Mouse (Mus musculus) heart, embryonic 14.5 days (tissue): Measurements from ENCODE around the gene Eipr1. TPM values are rescaled to one million over a fixed set of nuclear protein-coding genes. Genes with fewer than 3 reads are reported as not detected.

Experiments
- ATAC-seq: fragments of 200-750 bp; cut with Nextera tagmentation; 2 replicates; pipeline ENCODE4 v1.8.0; 2017; ENCODE audit warnings: low read depth, moderate TSS enrichment; ENCODE audit not compliant: insufficient number of reproducible peaks, insufficient read depth, low FRiP score
- H3K27ac ChIP-seq, 2 experiments: fragments of 200-500 bp in 1 of 2; fragments of 300-500 bp in 1 of 2; sonication (generic) in 1 of 2; replicated peaks in 1 of 2; 2 replicates each; pipeline ENCODE4 v1.5.1; 2012 to 2014; ENCODE audit warnings: low read depth in 2 of 2, low read length in 2 of 2, control low read depth in 1 of 2, mild to moderate bottlenecking in 1 of 2, mixed read lengths in 1 of 2; ENCODE audit not compliant: control insufficient read depth in 1 of 2, insufficient read depth in 1 of 2
- H3K27me3 ChIP-seq: fragments of 300-500 bp; sonication (generic); 2 replicates; pipeline ENCODE4 v1.6.1; 2014; ENCODE audit warnings: mild to moderate bottlenecking, low read length, control low read depth; ENCODE audit not compliant: control insufficient read depth, insufficient read depth
- H3K36me3 ChIP-seq: fragments of 300-500 bp; sonication (generic); 2 replicates; pipeline ENCODE4 v1.6.1; 2014; ENCODE audit warnings: mild to moderate bottlenecking, control low read depth, low read length, mixed read lengths; ENCODE audit not compliant: control insufficient read depth, insufficient read depth
- H3K4me1 ChIP-seq, 2 experiments: fragments of 200-500 bp in 1 of 2; fragments of 300-500 bp in 1 of 2; sonication (generic) in 1 of 2; 2 replicates each; pipeline ENCODE4 v1.6.1; 2012 to 2014; ENCODE audit warnings: low read length in 2 of 2, control low read depth in 1 of 2, mixed read lengths in 1 of 2; ENCODE audit not compliant: control insufficient read depth in 2 of 2, insufficient read depth in 2 of 2
- H3K4me2 ChIP-seq: fragments of 300-500 bp; sonication (generic); 2 replicates; pipeline ENCODE4 v1.6.1; 2014; ENCODE audit warnings: mild to moderate bottlenecking, low read length
- H3K4me3 ChIP-seq, 2 experiments: fragments of 200-500 bp in 1 of 2; fragments of 300-500 bp in 1 of 2; sonication (generic) in 1 of 2; 2 replicates each; pipeline ENCODE4 v1.5.1; 2012 to 2014; ENCODE audit warnings: low read length in 2 of 2, mild to moderate bottlenecking in 2 of 2, control low read depth in 1 of 2, low read depth in 1 of 2, moderate library complexity in 1 of 2; ENCODE audit not compliant: control insufficient read depth in 1 of 2, insufficient read depth in 1 of 2
- H3K9ac ChIP-seq: fragments of 300-500 bp; sonication (generic); 2 replicates; pipeline ENCODE4 v1.6.1; 2014; ENCODE audit warnings: mild to moderate bottlenecking, low read length
- H3K9me3 ChIP-seq: fragments of 300-500 bp; sonication (generic); 2 replicates; pipeline ENCODE4 v1.6.1; 2016; ENCODE audit warnings: low read length, control low read depth; ENCODE audit not compliant: control insufficient read depth
- WGBS: fragments of 180-500 bp; shearing (Covaris S2); extraction: QIAGEN DNeasy Blood & Tissue Kit; methylation state at CpG from one replicate; pipeline ENCODE4 v1.1.7; 2014; 5-methylcytosine and 5-hydroxymethylcytosine counted together
- polyA plus RNA-seq: library from polyadenylated mRNA; unstranded; fragments of >200 nt; fragmentation: Nextera tagmentation; extraction: Ambion mirVana; gene quantifications from 2 replicates; pipeline ENCODE4 v1.2.1, GENCODE M21; 2014

The Eipr1 gene
- 19.8 and 21.2 TPM in 2 replicates for polyA plus RNA-seq

DNA sequence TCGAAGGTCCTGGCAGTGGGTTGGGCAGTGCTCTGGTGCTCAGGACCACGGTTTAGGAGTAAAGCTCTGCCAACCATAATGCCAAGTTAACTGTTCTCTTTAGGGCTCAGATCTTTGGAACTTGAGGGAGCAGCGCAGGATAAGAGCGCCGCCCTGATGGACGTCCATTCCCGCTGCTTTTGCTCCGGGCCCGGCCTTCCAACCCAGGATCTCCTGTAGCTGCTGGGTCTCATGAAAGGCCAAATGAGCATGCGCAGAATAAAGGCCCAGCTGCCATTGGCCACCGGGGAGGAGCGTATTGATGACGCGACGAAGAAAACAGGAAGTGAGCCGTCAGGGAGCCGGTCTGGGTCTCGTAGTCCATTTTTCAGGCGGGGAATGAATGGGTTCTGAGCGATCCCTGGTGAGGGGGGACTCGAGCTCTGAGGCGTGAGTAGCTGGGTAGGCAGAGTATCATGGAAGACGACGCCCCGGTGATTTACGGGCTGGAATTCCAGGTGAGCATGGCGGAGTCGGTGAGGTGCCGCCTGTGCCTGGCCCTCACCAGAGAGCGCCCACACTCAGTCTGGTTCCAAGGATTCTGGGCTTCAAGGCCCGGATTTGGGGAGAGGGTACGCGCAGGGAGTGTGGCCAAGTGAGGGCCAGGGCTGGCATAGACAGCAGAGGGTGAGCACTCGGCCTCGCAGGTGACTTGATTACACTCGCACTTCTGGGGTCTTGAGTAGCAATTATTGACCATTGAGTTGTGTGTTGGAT is at the start of gene Eipr1:
Eipr1 (plus strand) TSS at position 296 of the 756 bp plus-strand sequence.
- WGBS, result 6% methylated on average over 36 of the region's 36 CpGs
- ATAC-seq, result peak; percentile 66
- H3K27ac ChIP-seq, result peak within 1 kb of the TSS; percentile 39 to 47; a peak in 2 of 4 replicates

DNA sequence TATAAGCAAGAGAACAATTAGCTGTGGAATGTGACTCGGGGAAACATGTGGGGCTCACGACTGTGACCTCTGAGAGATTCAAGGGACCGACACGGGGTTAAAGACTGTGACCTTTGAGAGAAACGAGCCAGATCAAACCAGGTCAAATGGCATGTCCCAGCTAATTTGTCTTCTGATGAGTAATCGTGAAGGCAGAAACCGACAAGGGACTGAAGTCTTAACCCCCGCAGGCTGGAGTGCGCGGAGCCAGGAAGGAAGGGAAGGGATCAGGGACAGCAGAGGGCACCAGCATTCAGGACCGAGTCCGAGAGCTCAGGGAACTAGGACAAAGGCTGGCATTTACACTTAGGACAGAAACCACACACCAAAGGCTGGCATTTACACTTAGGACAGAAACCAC is 47.2 kb upstream of the Eipr1 start:
- WGBS, result 54% methylated on average over 12 of the region's 12 CpGs
- H3K36me3 ChIP-seq, result peaks cover 25% of the 10 kb centered on the region
- ATAC-seq, result no peak
- no peak overlapping the region for H3K4me2 ChIP-seq
- H3K9me3 ChIP-seq, result no peaks in the 10 kb centered on the region
- H3K9ac ChIP-seq, result no peak overlapping the region
- H3K4me3 ChIP-seq, result no peak overlapping the region
- H3K4me1 ChIP-seq, result peaks cover 9 to 16% of the 10 kb centered on the region in 2 experiments
- H3K27me3 ChIP-seq, result no peaks in the 10 kb centered on the region
- H3K27ac ChIP-seq, result no peak overlapping the region

More for the DNA sequence above, at the start of gene Eipr1:
- no peaks in the 10 kb centered on the region for H3K9me3 ChIP-seq
- peak within 1 kb of the TSS; percentile 68 to 78 for H3K4me3 ChIP-seq
- peak within 1 kb of the TSS; percentile 92 for H3K4me2 ChIP-seq
- no peaks in the 10 kb centered on the region for H3K27me3 ChIP-seq
- H3K9ac ChIP-seq, result peak within 1 kb of the TSS; percentile 77
- peaks cover 3 to 12% of the 10 kb centered on the region in 2 experiments; a peak in 3 of 4 replicates for H3K4me1 ChIP-seq
- peaks cover 7% of the 10 kb centered on the region for H3K36me3 ChIP-seq

DNA sequence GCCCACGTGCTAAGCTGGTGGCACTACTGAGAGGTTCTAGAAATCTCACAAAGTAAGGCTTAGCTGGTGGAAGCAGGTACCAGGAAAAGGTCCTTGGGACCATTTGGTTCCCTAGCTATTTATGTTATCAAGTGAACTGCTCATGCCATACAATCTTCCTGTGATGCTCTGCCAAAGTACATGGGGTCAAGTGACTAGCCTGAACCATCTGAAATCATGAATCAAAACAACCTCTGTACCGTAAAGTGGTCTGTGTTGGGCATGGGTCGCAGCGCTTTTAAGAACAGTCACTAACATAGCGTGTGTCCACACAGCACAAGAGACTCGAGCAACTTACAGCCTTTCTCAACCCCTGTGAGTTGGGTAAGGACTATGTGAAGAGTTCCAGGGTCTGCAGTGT is 46.4 kb upstream of the Eipr1 start:
- H3K9me3 ChIP-seq, result no peaks in the 10 kb centered on the region

DNA sequence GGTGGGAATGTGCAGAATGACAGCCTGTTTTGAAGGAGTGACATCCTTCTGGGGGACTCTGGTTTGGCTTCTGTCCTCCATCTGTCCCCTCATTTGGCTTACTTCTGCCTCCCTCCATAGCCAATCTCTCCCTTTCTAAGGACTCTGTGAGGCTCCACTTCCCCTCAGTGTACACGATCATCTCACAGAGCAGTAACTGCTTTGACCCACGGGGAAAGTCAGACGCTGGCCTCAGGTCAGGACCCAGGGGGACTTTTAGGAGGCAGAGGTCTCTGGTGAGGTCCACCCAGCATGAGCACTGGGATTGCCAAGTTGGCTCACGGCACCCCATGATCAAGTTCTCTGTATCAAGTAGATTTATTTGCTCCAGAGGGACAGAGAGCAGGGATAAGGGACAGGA is 43.4 kb upstream of the Eipr1 start:
- Histone ChIP-seq H3K9me3 (no peaks in the 10 kb centered on the region), H3K27ac (no peak overlapping the region), H3K4me3 (no peak overlapping the region), H3K4me2 (no peak overlapping the region), H3K27me3 (no peaks in the 10 kb centered on the region), H3K9ac (no peak overlapping the region), H3K36me3 (peaks cover 61% of the 10 kb centered on the region), H3K4me1 (no peaks in the 10 kb centered on the region)
- WGBS, result 92% methylated on average over 4 of the region's 4 CpGs
- ATAC-seq, result no peak

More for the DNA sequence above, 46.4 kb upstream of the Eipr1 start:
- Histone ChIP-seq H3K4me1 (peaks cover 5 to 11% of the 10 kb centered on the region in 2 experiments), H3K27ac (no peak overlapping the region), H3K27me3 (no peaks in the 10 kb centered on the region), H3K9ac (no peak overlapping the region), H3K4me3 (no peak overlapping the region), H3K4me2 (no peak overlapping the region), H3K36me3 (peaks cover 33% of the 10 kb centered on the region)
- no peak for ATAC-seq
- whole genome bisulfite sequencing, result 86% methylated on average over 6 of the region's 6 CpGs

DNA sequence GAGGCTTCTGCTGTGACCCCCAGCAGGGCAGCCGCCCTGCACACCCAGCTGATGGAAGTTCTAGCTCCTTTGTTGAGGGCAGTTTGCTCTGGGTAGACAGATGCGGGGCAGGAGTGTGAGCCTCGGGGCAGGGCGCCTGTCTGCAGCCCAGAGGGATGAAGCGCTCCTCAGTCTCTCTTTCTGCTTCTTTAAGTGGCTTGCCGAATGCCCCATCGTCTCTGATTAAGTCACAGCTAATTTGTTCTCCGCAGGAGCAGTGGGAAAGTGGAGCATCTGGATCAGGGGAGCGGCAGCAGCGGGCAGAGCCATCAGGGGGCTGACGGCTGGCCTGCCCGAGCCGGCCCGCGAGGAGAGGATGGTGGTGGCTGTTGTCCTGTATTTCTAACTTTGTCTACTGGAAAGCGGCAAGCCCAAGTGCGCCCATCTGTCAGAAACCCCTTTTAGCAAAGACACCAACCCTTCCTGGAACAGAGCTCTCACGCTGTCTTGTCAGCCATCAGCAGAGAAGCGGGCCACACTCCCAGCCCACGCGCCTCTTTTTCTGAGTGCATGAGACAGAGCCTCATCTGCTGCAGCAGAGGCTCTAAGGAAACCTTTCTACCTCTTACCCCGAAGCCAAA is 40.9 kb upstream of the Eipr1 start:
- no peak for ATAC-seq
- Histone ChIP-seq H3K9ac (no peak overlapping the region), H3K4me1 (no peaks in the 10 kb centered on the region), H3K9me3 (no peaks in the 10 kb centered on the region), H3K27me3 (no peaks in the 10 kb centered on the region), H3K4me3 (no peak overlapping the region), H3K36me3 (peaks cover 64% of the 10 kb centered on the region), H3K27ac (no peak overlapping the region), H3K4me2 (no peak overlapping the region)
- 73% methylated on average over 22 of the region's 22 CpGs for WGBS

DNA sequence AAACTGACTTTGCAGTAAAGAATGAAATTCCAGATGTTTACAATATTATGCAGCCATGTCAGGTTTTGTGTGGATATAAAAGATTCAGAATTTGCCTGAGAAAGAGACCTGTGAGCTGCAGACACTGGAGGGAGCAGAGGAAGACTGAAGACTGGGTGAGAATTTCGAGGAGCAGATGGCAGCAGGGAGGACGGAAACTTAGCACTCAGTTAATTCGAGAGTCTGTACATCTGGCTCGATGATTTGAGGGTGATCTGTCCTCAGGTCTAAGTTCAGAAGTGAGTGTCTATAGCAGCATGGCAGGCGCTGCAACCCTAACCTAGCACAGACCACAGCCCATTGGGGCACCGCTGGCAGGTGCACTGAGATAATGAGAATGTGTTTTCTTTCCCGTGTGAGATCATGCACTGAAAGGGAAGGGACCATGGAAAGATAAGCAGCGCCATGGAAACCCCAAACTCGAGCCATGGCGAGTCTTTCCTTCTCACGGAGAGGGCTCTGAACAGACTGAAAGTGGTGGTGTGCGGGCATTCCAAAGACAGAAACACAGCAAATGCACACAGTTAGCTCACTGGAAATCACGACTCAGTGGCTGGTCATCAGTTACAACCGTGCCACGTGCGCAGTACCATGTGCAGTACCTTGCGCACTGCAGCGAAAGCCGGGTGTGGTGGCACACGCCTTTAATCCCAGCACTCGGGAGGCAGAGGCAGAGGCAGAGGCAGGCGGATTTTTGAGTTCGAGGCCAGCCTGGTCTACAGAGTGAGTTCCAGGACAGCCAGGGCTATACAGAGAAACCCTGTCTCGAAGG is 36.6 kb upstream of the Eipr1 start:
- WGBS, result 73% methylated on average over 24 of the region's 24 CpGs
- ATAC-seq, result no peak
- H3K36me3 ChIP-seq, result peaks cover 59% of the 10 kb centered on the region
- no peak overlapping the region for H3K9ac ChIP-seq
- H3K9me3 ChIP-seq, result no peaks in the 10 kb centered on the region
- no peak overlapping the region for H3K27ac ChIP-seq
- H3K4me1 ChIP-seq, result no peaks in the 10 kb centered on the region
- no peak overlapping the region for H3K4me2 ChIP-seq
- no peak overlapping the region for H3K4me3 ChIP-seq
- no peaks in the 10 kb centered on the region for H3K27me3 ChIP-seq

DNA sequence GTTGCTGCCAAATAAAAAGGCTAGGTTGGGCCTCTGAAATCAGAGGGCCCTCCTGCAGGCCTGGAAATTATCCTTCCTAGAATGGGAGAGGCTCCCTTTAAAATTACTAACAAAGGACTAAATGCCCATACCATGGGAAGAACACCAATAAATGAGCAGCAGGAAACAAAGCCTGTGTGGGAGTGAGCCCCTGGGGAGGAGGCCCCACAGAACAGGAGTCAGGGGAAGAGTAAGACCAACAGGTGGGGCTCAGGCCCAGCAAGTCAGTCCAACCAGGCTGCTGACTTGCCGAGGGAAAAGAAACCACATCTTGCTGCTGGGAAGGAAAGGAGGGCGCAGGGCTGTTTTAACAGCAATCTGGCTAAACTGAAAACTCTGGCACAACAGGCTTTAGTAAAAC is 34.5 kb upstream of the Eipr1 start:
- Histone ChIP-seq H3K4me2 (no peak overlapping the region), H3K9ac (no peak overlapping the region), H3K36me3 (peaks cover 58% of the 10 kb centered on the region), H3K27me3 (no peaks in the 10 kb centered on the region), H3K9me3 (no peaks in the 10 kb centered on the region), H3K4me1 (no peaks in the 10 kb centered on the region), H3K27ac (no peak overlapping the region), H3K4me3 (no peak overlapping the region)
- WGBS, result 76% methylated on average over 2 of the region's 2 CpGs
- no peak for ATAC-seq
